Mouse (Mus musculus) neural tube, embryonic 14.5 days (tissue): ENCODE results near the gene Olfr955. TPM values are rescaled to one million over a fixed set of nuclear protein-coding genes. Genes with fewer than 3 reads are reported as not detected.

ENCODE experiments used
- ATAC-seq: fragments of 200-750 bp; cut with Nextera tagmentation; 2 replicates; pipeline ENCODE4 v1.8.0; 2017; ENCODE audit warnings: low read depth, mild to moderate bottlenecking, moderate TSS enrichment, moderate library complexity
- H3K27ac ChIP-seq: fragments of 300-500 bp; sonication (generic); 2 replicates; pipeline ENCODE4 v1.5.1; 2014; ENCODE audit warnings: low read depth, mild to moderate bottlenecking, control low read depth, low read length, moderate library complexity, mixed read lengths
- H3K27me3 ChIP-seq: fragments of 300-500 bp; sonication (generic); 2 replicates; pipeline ENCODE4 v1.6.1; 2014; ENCODE audit warnings: low read length; ENCODE audit not compliant: control insufficient read depth, insufficient read depth
- H3K36me3 ChIP-seq: fragments of 300-500 bp; sonication (generic); 2 replicates; pipeline ENCODE4 v1.6.1; 2014; ENCODE audit warnings: low read length, mixed read lengths; ENCODE audit not compliant: control insufficient read depth, insufficient read depth
- H3K4me1 ChIP-seq: fragments of 300-500 bp; sonication (generic); 2 replicates; pipeline ENCODE4 v1.6.1; 2014; ENCODE audit warnings: low read length; ENCODE audit not compliant: control insufficient read depth, insufficient read depth
- H3K4me2 ChIP-seq: fragments of 300-500 bp; sonication (generic); 2 replicates; pipeline ENCODE4 v1.6.1; 2014; ENCODE audit warnings: mild to moderate bottlenecking, low read depth, low read length, control low read depth
- H3K4me3 ChIP-seq: fragments of 300-500 bp; sonication (generic); 2 replicates; pipeline ENCODE4 v1.5.1; 2014; ENCODE audit warnings: low read depth, low read length, control low read depth, mixed read lengths
- H3K9ac ChIP-seq: fragments of 300-500 bp; sonication (generic); replicated peaks from 2 replicates; pipeline ENCODE4 v1.6.1; 2014; ENCODE audit warnings: low read depth, mild to moderate bottlenecking, control low read depth, low read length, mixed read lengths
- H3K9me3 ChIP-seq: fragments of 300-500 bp; sonication (generic); 2 replicates; pipeline ENCODE4 v1.6.1; 2016; ENCODE audit warnings: low read length; ENCODE audit not compliant: control insufficient read depth
- WGBS: fragments of 180-500 bp; shearing (Covaris S2); extraction: QIAGEN DNeasy Blood & Tissue Kit; methylation state at CpG from one replicate; pipeline ENCODE4 v1.1.7; 2014; 5-methylcytosine and 5-hydroxymethylcytosine counted together
- polyA plus RNA-seq: library from polyadenylated mRNA; unstranded; fragments of >200 nt; fragmentation: Nextera tagmentation; extraction: Ambion mirVana; gene quantifications from 2 replicates; pipeline ENCODE4 v1.2.1, GENCODE M21; 2014

Gene Olfr955
- polyA plus RNA-seq, result not detected in 2 replicates

DNA sequence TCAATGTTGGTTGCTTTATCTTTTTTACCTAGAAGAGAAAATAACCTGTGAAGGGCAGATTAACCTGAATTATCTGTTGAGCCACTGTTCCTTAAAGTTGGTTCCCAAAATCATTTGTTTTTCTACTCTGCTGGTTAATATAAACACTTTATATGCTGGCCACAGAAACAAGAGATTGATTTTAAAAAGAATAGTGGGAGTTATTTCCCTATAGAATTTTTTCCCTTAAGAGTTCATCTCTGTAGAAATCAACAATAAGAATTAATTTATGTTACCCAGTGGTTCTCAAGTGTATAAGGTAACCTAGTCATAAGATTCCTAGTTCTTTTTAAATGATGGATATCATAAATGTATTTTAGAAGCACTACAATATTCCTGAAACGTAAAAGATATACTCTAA, at the start of gene Olfr955:
Gene Olfr955 (minus strand): TSS at position 101 of the 400 bp plus-strand sequence.
- no peak within 1 kb of the TSS for H3K4me2 ChIP-seq
- 52% methylated on average over 1 of the region's 1 CpGs for WGBS
- no peak within 1 kb of the TSS for H3K9ac ChIP-seq
- no peaks in the 10 kb centered on the region for H3K36me3 ChIP-seq
- H3K9me3 ChIP-seq, result no peaks in the 10 kb centered on the region
- no peak within 1 kb of the TSS for H3K27ac ChIP-seq
- ATAC-seq, result no peak
- no peaks in the 10 kb centered on the region for H3K4me1 ChIP-seq
- H3K4me3 ChIP-seq, result no peak within 1 kb of the TSS
- no peaks in the 10 kb centered on the region for H3K27me3 ChIP-seq

DNA sequence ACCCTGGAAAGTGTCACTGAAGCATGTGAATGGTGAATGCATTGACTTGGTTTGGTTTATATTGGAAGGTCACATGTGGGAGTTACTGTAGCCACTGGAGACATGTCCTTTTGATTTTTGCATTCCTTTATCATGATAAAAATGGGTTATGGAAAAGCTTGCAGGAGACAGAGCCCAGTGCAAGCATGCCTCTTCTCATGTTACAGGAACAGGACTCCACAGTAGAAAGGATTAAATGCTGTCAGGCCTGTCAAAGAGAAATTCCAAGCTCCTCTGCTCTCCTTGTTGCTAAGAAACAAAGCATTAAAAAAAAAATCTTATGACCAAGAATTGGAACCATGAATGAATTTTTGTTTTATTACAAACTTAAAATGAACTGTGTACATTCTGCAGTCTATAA, 46.9 kb upstream of the Olfr955 start:
- Histone ChIP-seq H3K36me3 (no peaks in the 10 kb centered on the region), H3K4me3 (no peak overlapping the region), H3K9me3 (no peaks in the 10 kb centered on the region), H3K4me1 (no peaks in the 10 kb centered on the region), H3K27ac (no peak overlapping the region), H3K9ac (no peak overlapping the region), H3K4me2 (no peak overlapping the region), H3K27me3 (no peaks in the 10 kb centered on the region)
- no peak for ATAC-seq

DNA sequence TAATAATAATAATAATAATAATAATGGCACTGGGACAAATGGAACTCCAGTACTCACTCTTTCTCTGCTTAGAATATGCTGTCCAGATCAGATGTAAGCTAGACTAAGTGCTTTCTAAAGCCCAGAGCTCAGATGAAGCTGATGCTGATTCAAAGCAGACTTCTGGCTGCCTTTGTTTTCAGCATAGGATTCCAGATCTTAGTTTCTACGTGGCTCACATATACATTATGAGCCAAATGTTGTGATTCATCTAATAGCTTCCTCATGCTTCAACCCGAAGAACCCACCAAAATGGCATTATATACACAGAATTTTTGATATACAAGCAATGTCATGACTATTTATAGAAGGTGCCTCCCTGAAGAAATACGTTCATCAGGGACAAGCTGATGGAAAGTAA, 43.8 kb upstream of the Olfr955 start, which contains the start of gene Olfr957:
Gene Olfr957 (minus strand): TSS at position 279 of the 400 bp plus-strand sequence.
- no peak within 1 kb of the TSS for H3K4me3 ChIP-seq
- 77% methylated on average over 3 of the region's 3 CpGs for WGBS
- no peak within 1 kb of the TSS for H3K9ac ChIP-seq
- H3K36me3 ChIP-seq, result no peaks in the 10 kb centered on the region
- ATAC-seq, result no peak
- no peaks in the 10 kb centered on the region for H3K27me3 ChIP-seq
- no peak within 1 kb of the TSS for H3K4me2 ChIP-seq
- H3K4me1 ChIP-seq, result no peaks in the 10 kb centered on the region
- H3K27ac ChIP-seq, result no peak within 1 kb of the TSS
- H3K9me3 ChIP-seq, result no peaks in the 10 kb centered on the region

DNA sequence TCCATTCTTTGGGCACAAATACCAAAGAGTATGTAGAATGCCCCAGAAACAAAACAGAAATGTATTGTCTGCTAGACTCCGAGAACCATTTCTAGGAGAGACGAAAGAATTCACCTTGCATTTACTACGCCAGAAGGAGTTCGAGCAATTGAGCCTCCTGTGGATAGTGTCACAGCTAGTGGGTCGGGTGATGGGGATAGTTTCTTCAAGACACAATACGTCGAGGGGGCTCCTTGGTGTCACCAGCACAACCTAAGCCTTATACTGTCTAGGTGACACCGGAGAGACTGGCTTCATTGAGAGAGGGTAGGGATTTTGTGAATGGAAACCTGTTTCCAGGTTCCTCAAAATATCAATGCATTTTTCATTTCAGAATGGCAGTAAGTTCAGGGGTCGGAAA, 37.7 kb upstream of the Olfr955 start:
- H3K4me1 ChIP-seq, result no peaks in the 10 kb centered on the region
- no peaks in the 10 kb centered on the region for H3K9me3 ChIP-seq
- no peak overlapping the region for H3K4me3 ChIP-seq
- no peaks in the 10 kb centered on the region for H3K36me3 ChIP-seq
- H3K4me2 ChIP-seq, result no peak overlapping the region
- no peak overlapping the region for H3K9ac ChIP-seq
- H3K27me3 ChIP-seq, result no peaks in the 10 kb centered on the region
- no peak overlapping the region for H3K27ac ChIP-seq
- peak; percentile 31; the same call in 1 of the 2 replicates for ATAC-seq
- 77% methylated on average over 9 of the region's 9 CpGs for WGBS

DNA sequence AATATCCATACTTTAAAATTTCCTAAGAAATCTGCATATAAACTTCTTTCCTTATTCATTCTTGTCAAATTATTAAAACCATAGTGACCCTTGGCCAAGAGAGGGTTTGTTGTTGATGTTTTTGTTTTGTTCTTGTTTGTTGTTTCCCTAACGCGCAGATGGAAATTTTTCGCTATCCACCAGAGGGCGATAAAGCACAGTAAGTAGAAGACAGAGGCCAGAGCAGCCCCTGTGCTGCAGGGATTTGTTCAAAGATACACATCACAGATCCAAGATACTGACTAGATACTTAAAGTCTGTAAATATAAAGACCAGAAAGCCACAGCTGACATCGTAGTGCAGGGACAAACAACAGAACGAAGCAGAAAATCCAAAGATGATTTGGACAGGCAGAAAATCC, 37.3 kb upstream of the Olfr955 start:
- H3K27me3 ChIP-seq, result no peaks in the 10 kb centered on the region
- ATAC-seq, result peak; percentile 85

DNA sequence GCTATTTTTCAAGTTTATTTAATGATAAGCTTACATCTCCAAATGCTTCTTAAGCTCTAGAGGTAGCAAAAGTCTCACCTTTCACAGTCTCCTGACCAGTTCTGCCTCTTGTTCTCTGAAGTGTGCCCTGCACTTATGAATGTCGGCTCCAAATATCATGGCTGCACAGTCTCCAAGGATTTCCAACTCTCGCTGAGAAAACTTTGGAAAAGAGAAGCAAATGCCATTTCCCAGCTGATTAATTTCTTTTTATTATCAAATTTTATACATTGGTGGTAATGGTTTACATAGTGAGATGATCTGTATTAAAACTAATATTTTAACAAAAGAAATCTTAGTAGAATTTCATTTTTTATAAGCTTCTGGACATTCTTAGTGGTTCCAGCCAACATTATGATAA, 22.2 kb upstream of the Olfr955 start, which contains the start of gene Olfr44:
Gene Olfr44 (minus strand): TSS at position 101 of the 400 bp plus-strand sequence.
- H3K4me2 ChIP-seq, result no peak within 1 kb of the TSS
- H3K36me3 ChIP-seq, result no peaks in the 10 kb centered on the region
- H3K27ac ChIP-seq, result no peak within 1 kb of the TSS
- WGBS, result 96% methylated on average over 2 of the region's 2 CpGs
- ATAC-seq, result no peak
- H3K9me3 ChIP-seq, result no peaks in the 10 kb centered on the region
- H3K4me3 ChIP-seq, result no peak within 1 kb of the TSS
- H3K4me1 ChIP-seq, result no peaks in the 10 kb centered on the region
- no peak within 1 kb of the TSS for H3K9ac ChIP-seq
- no peaks in the 10 kb centered on the region for H3K27me3 ChIP-seq

More for the DNA sequence above, 37.3 kb upstream of the Olfr955 start:
- Histone ChIP-seq H3K27ac (no peak overlapping the region), H3K4me2 (no peak overlapping the region), H3K4me3 (no peak overlapping the region), H3K36me3 (no peaks in the 10 kb centered on the region), H3K4me1 (no peaks in the 10 kb centered on the region), H3K9me3 (no peaks in the 10 kb centered on the region), H3K9ac (no peak overlapping the region)
- 13% methylated on average over 6 of the region's 6 CpGs for whole genome bisulfite sequencing

DNA sequence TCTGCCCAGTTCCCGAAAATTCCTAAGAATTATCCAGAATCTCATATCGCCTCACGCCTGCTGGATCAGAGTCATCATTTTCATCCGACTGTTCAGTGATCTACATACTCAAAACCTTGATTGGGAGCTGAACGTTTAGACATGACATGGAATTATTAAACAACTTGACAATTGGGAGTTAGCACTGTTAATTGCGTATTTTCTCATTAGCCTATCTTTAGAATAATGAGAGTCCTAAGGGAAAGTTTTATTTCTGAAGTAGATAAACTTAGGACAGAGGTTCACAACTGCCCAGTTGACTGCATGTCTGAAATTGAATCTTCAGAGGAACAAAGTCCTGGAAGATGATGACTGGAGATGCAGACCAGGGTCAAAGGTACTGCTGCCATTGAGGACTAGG, 15.3 kb downstream of the Olfr955 start, which contains the start of gene Olfr954:
Gene Olfr954 (plus strand): TSS at position 301 of the 400 bp plus-strand sequence.
- Histone ChIP-seq H3K27ac (no peak within 1 kb of the TSS), H3K27me3 (no peaks in the 10 kb centered on the region), H3K4me1 (no peaks in the 10 kb centered on the region), H3K4me3 (no peak within 1 kb of the TSS), H3K4me2 (no peak within 1 kb of the TSS), H3K36me3 (no peaks in the 10 kb centered on the region), H3K9me3 (no peaks in the 10 kb centered on the region), H3K9ac (no peak within 1 kb of the TSS)
- 87% methylated on average over 6 of the region's 6 CpGs for WGBS
- ATAC-seq, result no peak

DNA sequence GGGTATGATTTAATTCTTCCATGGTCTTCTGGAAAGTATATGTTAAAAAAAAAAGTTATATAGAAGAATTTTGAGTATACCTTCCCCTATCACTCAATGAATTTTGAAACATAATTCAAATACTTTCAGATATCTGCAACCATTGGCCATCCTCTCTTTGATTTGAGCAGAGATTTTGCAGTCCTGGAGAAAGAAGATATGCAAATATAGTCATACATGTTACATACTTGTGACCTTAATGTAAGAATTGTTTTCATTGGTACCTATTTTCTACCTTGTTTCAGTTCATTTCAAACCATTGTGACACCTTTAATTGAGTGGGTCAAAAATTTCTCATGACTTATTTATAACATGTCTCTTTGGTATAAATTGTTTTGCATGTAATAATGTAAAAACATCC, 44.7 kb downstream of the Olfr955 start, which contains the start of gene Olfr952:
Gene Olfr952 (minus strand): TSS at position 101 of the 400 bp plus-strand sequence.
- no peak for ATAC-seq
- Histone ChIP-seq H3K9ac (no peak within 1 kb of the TSS), H3K9me3 (no peaks in the 10 kb centered on the region), H3K4me1 (no peaks in the 10 kb centered on the region), H3K36me3 (no peaks in the 10 kb centered on the region), H3K27me3 (no peaks in the 10 kb centered on the region), H3K27ac (no peak within 1 kb of the TSS), H3K4me2 (no peak within 1 kb of the TSS), H3K4me3 (no peak within 1 kb of the TSS)
